Mouse (Mus musculus): ENCODE data around the gene Gria1. TPM values are rescaled to one million over a fixed set of nuclear protein-coding genes. Genes with fewer than 3 reads are reported as not detected.

Gene Gria1
- polyA plus RNA-seq, 1 experiment from 2014 or later = 1.2 TPM

GRCm38 (mm10) chr11:57013464-57014190 is 2.4 kb downstream of the Gria1 start:
- no peak for TF ChIP-seq CTCF (IDR thresholded peaks at IDR 0.05; ENCODE audit: low read depth)
- H3K27ac ChIP-seq = no peak overlapping the region
- H3K4me1 ChIP-seq (replicated peaks; ENCODE audit: insufficient read depth, low read length) = no peaks in the 10 kb centered on the region
- no peaks in the 10 kb centered on the region for H3K27me3 ChIP-seq (ENCODE audit: insufficient read depth, low read length)
- DNase-seq (ENCODE audit: low spot score) = no peak
- 68% methylated on average over 9 of the region's 9 CpGs for WGBS
- no peak overlapping the region for H3K9ac ChIP-seq (ENCODE audit: low read depth, low read length)
- no peak overlapping the region for H3K4me2 ChIP-seq (ENCODE audit: low read length)
- no peak for ATAC-seq (replicated peaks; ENCODE audit: low FRiP score, low read depth)
- no peak overlapping the region for H3K4me3 ChIP-seq (replicated peaks; ENCODE audit: low read depth, low read length)
- no peaks in the 10 kb centered on the region for H3K36me3 ChIP-seq (ENCODE audit: insufficient read depth, low read length)
- H3K9me3 ChIP-seq (replicated peaks; ENCODE audit: low read length) = no peaks in the 10 kb centered on the region

GRCm38 (mm10) chr11:57014396-57014795 is 3.2 kb downstream of the Gria1 start:
- H3K36me3 ChIP-seq (ENCODE audit: insufficient read depth, low read length) = no peaks in the 10 kb centered on the region
- WGBS = 60% methylated on average over 6 of the region's 6 CpGs
- H3K4me3 ChIP-seq (replicated peaks; ENCODE audit: low read depth, low read length) = no peak overlapping the region
- no peaks in the 10 kb centered on the region for H3K9me3 ChIP-seq (replicated peaks; ENCODE audit: low read length)
- no peak overlapping the region for H3K27ac ChIP-seq
- H3K4me2 ChIP-seq (ENCODE audit: low read length) = no peak overlapping the region
- ATAC-seq (replicated peaks; ENCODE audit: low FRiP score, low read depth) = no peak
- no peaks in the 10 kb centered on the region for H3K4me1 ChIP-seq (replicated peaks; ENCODE audit: insufficient read depth, low read length)
- H3K9ac ChIP-seq (ENCODE audit: low read depth, low read length) = no peak overlapping the region
- no peak for TF ChIP-seq CTCF (IDR thresholded peaks at IDR 0.05; ENCODE audit: low read depth)
- peak; percentile 15 for DNase-seq (ENCODE audit: low spot score)
- no peaks in the 10 kb centered on the region for H3K27me3 ChIP-seq (ENCODE audit: insufficient read depth, low read length)

- H3K27ac ChIP-seq = no peak overlapping the region
- no peaks in the 10 kb centered on the region for H3K9me3 ChIP-seq (replicated peaks; ENCODE audit: low read length)
- H3K36me3 ChIP-seq (ENCODE audit: insufficient read depth, low read length) = no peaks in the 10 kb centered on the region
- H3K27me3 ChIP-seq (ENCODE audit: insufficient read depth, low read length) = no peaks in the 10 kb centered on the region
- 52% methylated on average over 4 of the region's 4 CpGs for WGBS
- H3K9ac ChIP-seq (ENCODE audit: low read depth, low read length) = no peak overlapping the region
- H3K4me1 ChIP-seq (replicated peaks; ENCODE audit: insufficient read depth, low read length) = no peaks in the 10 kb centered on the region
- ATAC-seq (replicated peaks; ENCODE audit: low FRiP score, low read depth) (no peak), DNase-seq (ENCODE audit: low spot score) (peak; percentile 18)
- TF ChIP-seq CTCF (IDR thresholded peaks at IDR 0.05; ENCODE audit: low read depth) = peak; percentile 55; the same call in 1 of the 2 replicates
- no peak overlapping the region for H3K4me3 ChIP-seq (replicated peaks; ENCODE audit: low read depth, low read length)
- H3K4me2 ChIP-seq (ENCODE audit: low read length) = no peak overlapping the region
Measured at GRCm38 (mm10) chr11:57018536-57018935, 7.3 kb downstream of the Gria1 start.

- Histone ChIP-seq H3K4me1 (replicated peaks; ENCODE audit: insufficient read depth, low read length) (no peaks in the 10 kb centered on the region), H3K9ac (ENCODE audit: low read depth, low read length) (no peak overlapping the region), H3K9me3 (replicated peaks; ENCODE audit: low read length) (no peaks in the 10 kb centered on the region), H3K4me2 (ENCODE audit: low read length) (no peak overlapping the region), H3K27ac (no peak overlapping the region), H3K4me3 (replicated peaks; ENCODE audit: low read depth, low read length) (no peak overlapping the region), H3K27me3 (ENCODE audit: insufficient read depth, low read length) (no peaks in the 10 kb centered on the region), H3K36me3 (ENCODE audit: insufficient read depth, low read length) (no peaks in the 10 kb centered on the region)
- DNase-seq (ENCODE audit: low spot score) = no peak
- no peak for TF ChIP-seq CTCF (IDR thresholded peaks at IDR 0.05; ENCODE audit: low read depth)
- ATAC-seq (replicated peaks; ENCODE audit: low FRiP score, low read depth) = no peak
- 62% methylated on average over 4 of the region's 4 CpGs for WGBS
Measured at GRCm38 (mm10) chr11:57022400-57022799, 11.2 kb downstream of the Gria1 start.

- ATAC-seq (replicated peaks; ENCODE audit: low FRiP score, low read depth) = no peak
- no peak overlapping the region for H3K4me2 ChIP-seq (ENCODE audit: low read length)
- no peak for DNase-seq (ENCODE audit: low spot score)
- H3K4me3 ChIP-seq (replicated peaks; ENCODE audit: low read depth, low read length) = no peak overlapping the region
- H3K4me1 ChIP-seq (replicated peaks; ENCODE audit: insufficient read depth, low read length) = no peaks in the 10 kb centered on the region
- 60% methylated on average over 5 of the region's 5 CpGs for WGBS
- no peaks in the 10 kb centered on the region for H3K9me3 ChIP-seq (replicated peaks; ENCODE audit: low read length)
- no peaks in the 10 kb centered on the region for H3K36me3 ChIP-seq (ENCODE audit: insufficient read depth, low read length)
- no peak overlapping the region for H3K27ac ChIP-seq
- no peak for TF ChIP-seq CTCF (IDR thresholded peaks at IDR 0.05; ENCODE audit: low read depth)
- H3K9ac ChIP-seq (ENCODE audit: low read depth, low read length) = no peak overlapping the region
- H3K27me3 ChIP-seq (ENCODE audit: insufficient read depth, low read length) = no peaks in the 10 kb centered on the region
Measured at GRCm38 (mm10) chr11:57030448-57030847, 19.3 kb downstream of the Gria1 start.

- Histone ChIP-seq H3K27me3 (ENCODE audit: insufficient read depth, low read length) (no peaks in the 10 kb centered on the region), H3K36me3 (ENCODE audit: insufficient read depth, low read length) (no peaks in the 10 kb centered on the region), H3K9me3 (replicated peaks; ENCODE audit: low read length) (no peaks in the 10 kb centered on the region), H3K4me1 (replicated peaks; ENCODE audit: insufficient read depth, low read length) (no peaks in the 10 kb centered on the region), H3K4me3 (replicated peaks; ENCODE audit: low read depth, low read length) (no peak overlapping the region), H3K27ac (no peak overlapping the region), H3K4me2 (ENCODE audit: low read length) (no peak overlapping the region), H3K9ac (ENCODE audit: low read depth, low read length) (no peak overlapping the region)
- DNase-seq (ENCODE audit: low spot score) (no peak), ATAC-seq (replicated peaks; ENCODE audit: low FRiP score, low read depth) (no peak)
- no peak for TF ChIP-seq CTCF (IDR thresholded peaks at IDR 0.05; ENCODE audit: low read depth)
- WGBS = 58% methylated on average over 7 of the region's 7 CpGs
Measured at GRCm38 (mm10) chr11:57038807-57039206, 27.6 kb downstream of the Gria1 start.

GRCm38 (mm10) chr11:57039306-57039705 is 28.1 kb downstream of the Gria1 start:
- no peak overlapping the region for H3K4me2 ChIP-seq (ENCODE audit: low read length)
- H3K4me1 ChIP-seq (replicated peaks; ENCODE audit: insufficient read depth, low read length) = no peaks in the 10 kb centered on the region
- WGBS = 87% methylated on average over 8 of the region's 8 CpGs
- H3K4me3 ChIP-seq (replicated peaks; ENCODE audit: low read depth, low read length) = no peak overlapping the region
- H3K36me3 ChIP-seq (ENCODE audit: insufficient read depth, low read length) = no peaks in the 10 kb centered on the region
- H3K9me3 ChIP-seq (replicated peaks; ENCODE audit: low read length) = no peaks in the 10 kb centered on the region
- no peak for TF ChIP-seq CTCF (IDR thresholded peaks at IDR 0.05; ENCODE audit: low read depth)
- H3K27ac ChIP-seq = no peak overlapping the region
- no peaks in the 10 kb centered on the region for H3K27me3 ChIP-seq (ENCODE audit: insufficient read depth, low read length)
- ATAC-seq (replicated peaks; ENCODE audit: low FRiP score, low read depth) (no peak), DNase-seq (ENCODE audit: low spot score) (no peak)
- no peak overlapping the region for H3K9ac ChIP-seq (ENCODE audit: low read depth, low read length)

All from kidney, postnatal 0 days (tissue).